Mouse (Mus musculus) heart, adult 18-20 months (tissue): ENCODE data around the gene Gm30191. TPM values are rescaled to one million over a fixed set of nuclear protein-coding genes. Genes with fewer than 3 reads are reported as not detected.
A peak's percentile ranks its signal among the peaks of the same experiment; 100 is the strongest.

ENCODE experiments used
- DNase-seq, 2 experiments: peaks; one replicate each; pipeline ENCODE4 v3.0.0; 2021 to 2022; ENCODE audit warnings: mixed read lengths in 1 of 2
- long read RNA-seq, 2 experiments: library from polyadenylated mRNA; stranded (forward); transcript quantifications; one replicate each; pipeline ENCODE4 v2.0.0; 2021
- total RNA-seq, 2 experiments: library from RNA; stranded (reverse); gene quantifications; 2 replicates each; pipeline ENCODE4 v1.2.3; 2021

Gm30191 gene
- not detected for total RNA-seq
- long read RNA-seq, experiment 1 = 0 reads
- long read RNA-seq, experiment 2 = 0 reads

DNA sequence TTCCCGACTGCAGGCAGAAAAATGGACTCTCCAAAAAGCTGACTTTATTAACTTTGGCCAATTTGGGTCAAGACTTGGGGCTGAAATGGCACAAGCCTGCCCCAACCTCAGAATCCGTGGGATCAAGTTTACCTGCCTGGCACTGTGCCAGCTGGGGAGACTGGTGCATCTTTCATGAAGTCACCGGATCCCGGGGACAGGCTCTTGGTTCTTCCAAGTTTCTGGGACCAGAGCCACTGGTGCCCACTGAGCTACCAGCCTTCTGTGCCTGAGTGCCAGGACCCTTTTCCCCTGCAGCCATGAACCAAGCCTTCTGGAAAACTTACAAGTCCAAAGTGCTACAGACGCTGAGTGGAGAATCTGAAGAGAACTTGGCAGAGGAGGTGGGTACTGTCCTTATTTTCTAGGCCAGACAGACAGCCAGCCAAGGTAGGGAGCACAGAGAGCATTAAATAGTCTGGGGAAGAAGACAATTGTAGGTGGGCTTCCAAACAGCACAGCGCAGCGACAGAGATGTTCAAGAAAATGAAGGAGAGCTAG is at the start of gene Gm30191:
Gene Gm30191 (plus strand): TSS at position 217 of the 540 bp plus-strand sequence.
- no peak for DNase-seq

DNA sequence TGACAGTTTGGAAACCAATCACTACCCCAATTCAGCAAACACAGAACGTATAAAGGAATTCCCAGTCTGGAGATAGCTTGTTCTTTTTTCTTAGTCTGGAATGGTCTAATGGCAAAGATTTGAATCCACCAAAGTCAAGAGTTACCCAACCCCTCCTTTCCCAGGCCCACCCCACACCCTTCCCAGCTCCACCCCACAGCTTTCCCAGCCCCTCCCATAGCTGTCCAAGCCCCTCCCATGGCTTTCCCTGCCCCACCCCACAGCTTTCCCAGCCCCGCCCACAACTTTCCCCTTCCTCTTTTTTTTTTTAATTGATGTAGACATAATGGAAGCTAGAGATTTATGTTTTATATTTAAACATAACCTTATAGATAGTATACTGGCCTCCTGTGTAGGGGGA is 47.4 kb upstream of the Gm30191 start:
- DNase-seq = no peak

- DNase-seq = no peak
Measured at GRCm38 (mm10) chr4:134202904-134203303, 43.8 kb upstream of the Gm30191 start, which contains the start of gene Gm7534. Gm7534 (minus strand) TSS chr4:134203004.

DNA sequence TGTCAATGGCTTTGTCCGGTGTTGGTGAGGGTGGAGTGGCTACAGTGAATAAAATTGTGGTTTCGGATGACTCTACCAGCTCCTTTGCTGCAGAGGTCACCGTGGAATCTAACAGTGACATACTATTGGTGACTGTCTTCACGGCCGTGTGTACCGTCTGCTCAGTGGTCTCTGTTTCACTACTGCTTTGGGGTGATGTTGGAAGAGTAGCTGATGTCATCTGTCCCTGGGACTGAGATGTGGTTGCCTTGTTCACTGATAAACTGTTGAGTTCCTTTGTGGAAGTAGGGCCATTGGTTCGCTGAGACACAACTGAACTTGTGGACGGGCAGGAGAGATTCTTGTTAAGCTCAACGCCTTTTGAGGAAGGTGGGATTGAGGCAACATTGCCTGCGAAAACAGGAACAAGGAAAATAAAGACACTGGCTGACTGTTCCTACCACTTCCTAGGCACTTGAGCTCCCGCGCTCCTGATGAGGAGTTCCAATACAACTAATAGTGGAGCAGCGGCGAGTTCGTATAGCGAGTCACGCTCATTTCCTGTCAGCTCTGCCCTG is 43.3 kb upstream of the Gm30191 start:
- DNase-seq = no peak

GRCm38 (mm10) chr4:134206488-134207053 is 40.2 kb upstream of the Gm30191 start:
- DNase-seq = no peak

- DNase-seq = no peak
Measured at GRCm38 (mm10) chr4:134222793-134223600, 23.7 kb upstream of the Gm30191 start.

- DNase-seq = no peak
Measured at GRCm38 (mm10) chr4:134227194-134227593, 19.5 kb upstream of the Gm30191 start, which contains the start of gene Catsper4. Catsper4 (minus strand) TSS chr4:134227383.

DNA sequence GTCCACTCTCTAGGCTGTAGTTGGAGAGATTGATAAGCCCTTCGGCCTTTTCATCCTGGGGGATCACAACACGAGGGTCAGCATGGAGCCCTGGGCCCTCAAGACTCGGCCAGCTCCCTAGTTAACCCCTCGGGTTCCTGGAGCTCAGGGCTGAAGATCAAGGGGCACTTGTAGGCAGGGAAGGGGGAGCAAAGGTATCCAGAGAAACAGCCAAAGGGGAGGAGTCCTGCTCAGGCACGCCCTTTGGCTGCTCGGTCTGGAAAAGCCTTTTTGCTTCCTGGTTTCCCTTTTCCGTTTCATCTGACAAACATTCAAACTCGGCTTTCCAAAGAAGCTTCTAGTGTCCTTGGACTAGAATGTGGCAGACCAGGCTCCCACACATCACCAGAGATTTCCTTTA is 16.3 kb upstream of the Gm30191 start:
- DNase-seq = no peak

- DNase-seq = peak; percentile 51 to 67
Measured at GRCm38 (mm10) chr4:134234876-134235275, 11.9 kb upstream of the Gm30191 start.

DNA sequence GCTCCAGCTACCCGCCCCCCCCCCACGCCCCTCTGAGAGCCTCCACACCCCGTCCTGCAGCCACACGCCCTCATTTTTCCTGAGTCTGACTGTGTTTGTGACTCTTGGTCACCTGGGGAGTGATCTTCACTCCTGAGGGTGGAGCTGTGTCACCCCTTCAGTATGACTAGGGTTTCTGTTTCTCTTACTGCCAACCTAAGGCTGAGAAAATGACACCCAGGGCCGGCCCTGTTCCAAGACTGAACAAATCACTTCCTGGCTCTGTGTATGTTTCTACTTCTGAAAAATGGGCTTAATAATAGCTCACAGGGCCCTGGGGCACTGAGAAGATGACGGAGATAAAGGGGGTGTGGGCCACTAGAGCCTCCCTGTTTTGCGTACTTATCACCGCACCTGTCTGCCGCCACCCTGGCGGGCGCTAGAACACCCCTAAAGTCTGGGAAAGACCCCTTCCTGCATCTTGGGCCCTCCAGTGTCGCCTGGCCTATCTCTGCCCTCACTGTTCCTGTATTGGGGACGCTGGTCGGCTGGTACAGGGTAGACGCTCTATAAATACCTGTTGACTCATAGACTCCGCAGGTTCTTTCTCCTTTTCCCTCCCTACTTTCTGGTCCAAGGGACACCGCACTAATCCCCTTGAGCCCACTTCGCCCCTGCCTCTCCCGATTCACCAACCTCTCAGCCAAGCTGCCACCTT is 9.0 kb upstream of the Gm30191 start:
- peak in 1 of 2 experiments; percentile 28 for DNase-seq

DNA sequence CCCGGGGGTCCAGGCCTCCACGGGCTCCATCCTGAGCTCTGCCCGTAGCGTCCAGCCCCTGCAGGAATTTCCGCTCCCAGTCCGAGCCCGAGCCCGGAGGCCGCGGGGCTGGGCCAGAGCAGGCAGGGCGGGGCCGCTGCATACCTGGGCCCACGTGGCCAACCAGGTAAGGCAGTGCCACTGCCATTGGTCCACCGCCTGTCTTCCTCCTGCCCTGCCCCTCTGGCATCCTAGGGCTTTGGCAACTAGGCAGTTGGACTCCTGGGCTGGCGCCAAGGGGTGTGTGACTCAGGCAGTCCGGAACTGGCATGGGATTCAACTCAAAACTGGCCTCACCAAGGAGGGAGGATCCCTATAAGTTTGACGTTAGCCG is 8.5 kb upstream of the Gm30191 start, which contains the start of gene Cnksr1:
Gene Cnksr1 (minus strand): TSS at position 121 of the 373 bp plus-strand sequence.
- DNase-seq = peak; percentile 81 to 86

- no peak for DNase-seq
Measured at GRCm38 (mm10) chr4:134238686-134239085, 8.0 kb upstream of the Gm30191 start.

GRCm38 (mm10) chr4:134243516-134244250 is 3.1 kb upstream of the Gm30191 start, which contains the start of gene E130218I03Rik:
E130218I03Rik (plus strand) TSS chr4:134243662.
- DNase-seq = no peak

- DNase-seq = peak; percentile 94 to 98
Measured at GRCm38 (mm10) chr4:134245148-134245843, 1.4 kb upstream of the Gm30191 start, which contains the start of gene Zfp593. Zfp593 (minus strand) TSS chr4:134245592.

DNA sequence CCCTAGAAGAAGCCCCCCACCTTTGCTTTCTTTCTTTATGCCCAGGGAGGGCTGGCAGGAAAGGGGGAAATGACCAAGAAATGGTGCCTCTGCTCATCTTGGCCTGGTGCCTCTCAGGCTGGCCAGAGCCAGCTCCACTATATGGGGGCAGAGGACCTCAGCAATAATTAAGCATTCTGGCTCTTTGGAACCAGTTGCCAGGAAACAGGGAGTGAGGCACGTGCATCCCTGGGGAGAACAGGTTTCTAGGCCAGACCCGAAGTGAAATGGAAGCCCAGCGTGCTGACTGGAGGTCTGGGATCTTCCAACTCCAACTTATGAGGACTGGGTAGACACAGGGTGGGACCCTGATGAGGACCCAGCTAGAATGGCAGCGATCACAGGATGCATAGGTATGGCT is 479 bp upstream of the Gm30191 start:
- no peak for DNase-seq

DNA sequence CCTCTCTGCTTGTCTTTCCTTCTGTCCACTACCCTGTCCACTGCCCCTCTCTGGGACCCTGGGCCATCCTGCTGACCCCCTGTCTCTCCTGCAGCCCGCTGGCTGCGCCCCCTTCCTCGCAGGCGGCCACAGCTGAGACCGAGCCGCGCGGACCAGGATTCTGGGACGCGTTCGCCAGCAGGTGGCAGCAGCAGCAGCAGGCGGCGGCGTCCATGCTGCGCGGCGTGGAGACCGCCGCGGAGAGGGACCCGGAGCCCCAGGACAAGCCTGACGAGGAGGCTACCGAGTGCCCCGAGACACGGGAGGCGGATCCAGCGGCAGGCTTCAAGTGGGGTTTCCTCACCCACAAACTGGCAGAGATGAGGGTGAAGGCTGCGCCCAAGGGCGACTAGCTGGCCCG is 2.9 kb downstream of the Gm30191 start:
- peak; percentile 68 to 86 for DNase-seq

- DNase-seq = peak in 1 of 2 experiments; percentile 24
Measured at GRCm38 (mm10) chr4:134250116-134250929, 3.6 kb downstream of the Gm30191 start.

DNA sequence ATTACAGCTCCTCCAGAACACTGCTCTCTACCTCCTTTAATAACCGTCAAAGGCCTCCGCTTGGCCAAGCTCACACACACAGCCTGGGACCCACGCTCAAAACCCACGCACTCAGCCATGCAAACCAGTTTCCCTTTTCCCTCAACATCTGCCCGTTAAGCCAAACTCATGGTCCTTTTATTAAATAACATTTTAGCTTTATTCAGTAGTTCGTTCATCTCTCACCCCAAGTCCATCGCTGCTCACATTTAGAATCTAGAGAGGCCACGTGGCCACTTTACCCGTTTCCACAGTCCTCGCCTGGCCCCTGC is 4.2 kb downstream of the Gm30191 start:
- DNase-seq = no peak

GRCm38 (mm10) chr4:134251241-134252130 is 4.8 kb downstream of the Gm30191 start:
- peak; percentile 37 to 56 for DNase-seq
